Mouse (Mus musculus) forebrain, embryonic 11.5 days (tissue): ENCODE measurements around the gene Cd84. TPM values are rescaled to one million over a fixed set of nuclear protein-coding genes. Genes with fewer than 3 reads are reported as not detected.
"Not testable (repeated sequence)": the region's sequence is repeated elsewhere in the genome, so short reads cannot be mapped to it uniquely, and the experiment has no call there.

ENCODE experiments used
- ATAC-seq: fragments of 200-750 bp; cut with Nextera tagmentation; replicated peaks from 2 replicates; pipeline ENCODE4 v1.8.0; 2017; ENCODE audit warnings: moderate TSS enrichment; ENCODE audit not compliant: low FRiP score
- DNase-seq: peaks from one replicate; pipeline ENCODE4 v3.0.0-alpha.2; 2017; ENCODE audit warnings: low spot score
- H3K27ac ChIP-seq: fragments of 300-500 bp; sonication (generic); 2 replicates; pipeline ENCODE4 v1.5.1; 2014; ENCODE audit warnings: low read depth, low read length
- H3K27me3 ChIP-seq: fragments of 300-500 bp; sonication (generic); 2 replicates; pipeline ENCODE4 v1.6.1; 2014; ENCODE audit warnings: mild to moderate bottlenecking, low read length, mixed read lengths; ENCODE audit not compliant: control insufficient read depth, insufficient read depth
- H3K36me3 ChIP-seq: fragments of 300-500 bp; sonication (generic); 2 replicates; pipeline ENCODE4 v1.6.1; 2014; ENCODE audit warnings: mild to moderate bottlenecking, low read length, moderate library complexity, mixed read lengths; ENCODE audit not compliant: control insufficient read depth, insufficient read depth
- H3K4me1 ChIP-seq: fragments of 300-500 bp; sonication (generic); replicated peaks from 2 replicates; pipeline ENCODE4 v1.6.1; 2014; ENCODE audit warnings: low read length, mixed read lengths; ENCODE audit not compliant: control insufficient read depth, insufficient read depth
- H3K4me2 ChIP-seq: fragments of 300-500 bp; sonication (generic); 2 replicates; pipeline ENCODE4 v1.6.1; 2014; ENCODE audit warnings: low read depth, mild to moderate bottlenecking, low read length, moderate library complexity, mixed read lengths; ENCODE audit not compliant: severe bottlenecking
- H3K4me3 ChIP-seq: fragments of 300-500 bp; sonication (generic); 2 replicates; pipeline ENCODE4 v1.5.1; 2014; ENCODE audit warnings: low read depth, low read length
- H3K9ac ChIP-seq: fragments of 300-500 bp; sonication (generic); 2 replicates; pipeline ENCODE4 v1.6.1; 2014; ENCODE audit warnings: low read length
- H3K9me3 ChIP-seq: fragments of 300-500 bp; sonication (generic); 2 replicates; pipeline ENCODE4 v1.6.1; 2016; ENCODE audit warnings: low read length, mixed read lengths; ENCODE audit not compliant: control insufficient read depth
- WGBS: fragments of 180-500 bp; shearing (Covaris S2); extraction: QIAGEN DNeasy Blood & Tissue Kit; methylation state at CpG from one replicate; pipeline ENCODE4 v1.1.7; 2014; 5-methylcytosine and 5-hydroxymethylcytosine counted together
- polyA plus RNA-seq: library from polyadenylated mRNA; unstranded; fragments of >200 nt; fragmentation: Nextera tagmentation; extraction: Ambion mirVana; gene quantifications from 2 replicates; pipeline ENCODE4 v1.2.1, GENCODE M21; 2014

Gene Cd84
- polyA plus RNA-seq, 1 experiment from 2014 or later = 0.87 TPM

DNA sequence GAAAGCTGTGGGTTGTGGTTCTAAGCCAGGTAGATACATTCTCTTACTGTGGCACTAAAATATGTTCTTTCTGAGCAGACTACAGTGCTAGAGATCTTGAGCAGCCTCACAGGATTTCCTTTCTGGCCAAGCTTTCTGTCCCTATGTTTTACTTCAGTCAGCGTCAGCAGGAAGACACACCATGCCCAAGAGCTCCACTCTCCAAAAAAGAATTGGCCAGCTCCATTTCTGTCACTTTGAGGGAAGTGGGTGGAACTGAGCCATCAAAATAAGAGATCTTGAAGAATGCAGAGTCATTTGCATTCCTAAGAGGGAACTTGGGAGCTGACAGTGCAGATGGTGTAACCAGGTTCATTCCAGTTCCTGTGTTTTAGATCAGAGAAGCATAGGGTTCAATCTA lies 47.5 kb downstream of the Cd84 start:
- no peak overlapping the region for H3K4me2 ChIP-seq
- 82% methylated on average over 1 of the region's 1 CpGs for WGBS
- H3K36me3 ChIP-seq = no peaks in the 10 kb centered on the region
- H3K4me3 ChIP-seq = no peak overlapping the region
- DNase-seq (no peak), ATAC-seq (no peak)
- H3K9me3 ChIP-seq = no peaks in the 10 kb centered on the region
- no peak overlapping the region for H3K9ac ChIP-seq
- H3K27ac ChIP-seq = no peak overlapping the region
- H3K27me3 ChIP-seq = no peaks in the 10 kb centered on the region
- no peaks in the 10 kb centered on the region for H3K4me1 ChIP-seq

GRCm38 (mm10) chr1:171895364-171895763 lies 55.9 kb downstream of the Cd84 start, which contains the start of gene Gm10521:
TSS of gene Gm10521 (plus strand) at chr1:171895664.
- ATAC-seq, H3K27me3 ChIP-seq: not testable (repeated sequence)
- 91% methylated on average over 5 of the region's 5 CpGs for WGBS

GRCm38 (mm10) chr1:171904011-171904410 lies 64.5 kb downstream of the Cd84 start:
- 87% methylated on average over 1 of the region's 1 CpGs for WGBS
- H3K4me3 ChIP-seq = no peak overlapping the region
- no peak overlapping the region for H3K9ac ChIP-seq
- H3K4me1 ChIP-seq = no peaks in the 10 kb centered on the region
- H3K27me3 ChIP-seq = no peaks in the 10 kb centered on the region
- no peak overlapping the region for H3K4me2 ChIP-seq
- H3K9me3 ChIP-seq = no peaks in the 10 kb centered on the region
- ATAC-seq (no peak), DNase-seq (no peak)
- H3K36me3 ChIP-seq = no peaks in the 10 kb centered on the region
- H3K27ac ChIP-seq = no peak overlapping the region

More at GRCm38 (mm10) chr1:171895364-171895763, 55.9 kb downstream of the Cd84 start, which contains the start of gene Gm10521:
- not testable (repeated sequence) for H3K4me3 ChIP-seq, H3K9ac ChIP-seq, H3K27ac ChIP-seq, H3K4me2 ChIP-seq, DNase-seq, H3K4me1 ChIP-seq, H3K36me3 ChIP-seq, H3K9me3 ChIP-seq

- no peak for ATAC-seq
- no peaks in the 10 kb centered on the region for H3K4me1 ChIP-seq
- no peak for DNase-seq
- no peaks in the 10 kb centered on the region for H3K36me3 ChIP-seq
- no peak overlapping the region for H3K27ac ChIP-seq
- H3K4me3 ChIP-seq = no peak overlapping the region
- 80% methylated on average over 13 of the region's 13 CpGs for WGBS
- no peaks in the 10 kb centered on the region for H3K27me3 ChIP-seq
- no peaks in the 10 kb centered on the region; the same call in 1 of the 2 replicates for H3K9me3 ChIP-seq
- no peak overlapping the region for H3K9ac ChIP-seq
- no peak overlapping the region for H3K4me2 ChIP-seq
Observed at GRCm38 (mm10) chr1:171915638-171916458, 76.4 kb downstream of the Cd84 start.

DNA sequence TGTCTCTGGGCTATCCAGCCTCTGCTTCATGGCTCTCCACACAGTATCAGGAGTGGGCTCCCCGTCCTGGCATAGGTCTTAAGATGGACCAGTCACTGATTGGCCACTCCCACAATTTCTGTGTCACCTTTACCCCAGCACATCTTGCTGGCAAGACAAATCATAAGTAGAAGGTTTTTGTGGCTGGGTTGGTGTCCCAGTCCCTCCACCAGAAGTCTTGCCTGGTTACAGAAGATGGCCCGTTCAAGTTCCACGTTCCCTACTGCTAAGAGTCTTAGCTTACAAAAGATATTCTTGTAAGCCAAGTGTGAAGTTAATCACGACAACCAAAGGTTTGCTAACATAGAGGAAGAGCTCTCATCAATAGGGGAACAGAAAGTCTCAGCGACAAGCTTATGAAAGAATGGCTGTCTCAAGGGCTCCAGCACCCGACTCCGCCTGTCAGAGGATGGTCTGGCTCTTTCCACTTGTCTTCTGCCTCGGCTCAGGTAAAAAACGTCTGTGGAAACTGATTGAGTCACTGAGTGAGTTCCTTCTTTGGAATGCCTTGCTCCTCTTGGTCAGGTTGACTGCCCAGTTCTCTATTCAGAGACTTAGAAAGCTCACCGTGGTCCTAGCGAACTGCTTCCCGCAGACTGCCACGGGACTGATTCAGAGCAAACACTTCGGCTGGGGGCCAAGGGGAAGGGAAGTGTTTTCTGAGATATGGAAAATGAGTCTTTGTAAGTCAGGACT lies 78.0 kb downstream of the Cd84 start, which contains the start of gene Slamf6:
Slamf6 (plus strand) TSS at position 211 of the 735 bp plus-strand sequence.
- no peak within 1 kb of the TSS for H3K27ac ChIP-seq
- H3K36me3 ChIP-seq = no peaks in the 10 kb centered on the region
- DNase-seq (no peak), ATAC-seq (no peak)
- H3K4me2 ChIP-seq = no peak within 1 kb of the TSS
- no peaks in the 10 kb centered on the region for H3K9me3 ChIP-seq
- 83% methylated on average over 14 of the region's 14 CpGs for WGBS
- no peak within 1 kb of the TSS for H3K9ac ChIP-seq
- H3K4me1 ChIP-seq = no peaks in the 10 kb centered on the region
- H3K27me3 ChIP-seq = no peaks in the 10 kb centered on the region
- no peak within 1 kb of the TSS for H3K4me3 ChIP-seq

DNA sequence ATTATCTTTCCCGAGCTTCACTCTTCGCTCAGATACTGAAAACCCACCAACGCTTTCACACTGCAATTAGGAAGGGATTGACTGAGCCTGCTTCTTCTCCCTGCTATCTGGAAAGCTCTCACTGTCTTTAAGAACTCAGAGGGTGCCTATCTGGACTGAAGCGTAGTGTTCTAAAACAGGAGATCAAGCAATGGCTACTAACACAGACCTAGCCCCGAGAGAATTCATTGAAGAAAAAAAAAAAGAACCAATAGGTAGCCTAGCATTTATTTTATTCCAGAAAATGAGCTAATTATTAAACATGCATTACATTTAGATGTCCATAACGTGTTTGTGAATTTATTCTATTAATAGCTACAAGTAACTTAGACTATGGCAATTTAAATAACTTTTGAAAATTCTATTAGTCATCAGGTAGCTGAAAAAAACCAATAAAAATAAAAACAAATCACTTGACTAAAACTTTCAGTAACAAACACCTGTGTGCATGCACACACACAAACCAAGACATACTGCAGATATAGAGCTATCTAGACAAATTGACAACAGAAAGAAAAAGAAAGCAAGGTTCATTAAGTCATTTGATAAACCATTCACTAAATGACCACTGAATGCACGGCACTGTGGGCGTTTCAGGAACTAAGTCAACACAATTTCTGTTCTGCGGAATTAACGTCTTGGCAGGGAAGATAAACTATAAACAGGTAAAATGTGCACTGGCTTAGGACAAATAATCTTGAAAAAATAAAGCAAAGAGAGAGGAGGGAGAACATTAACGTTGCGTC lies 78.8 kb downstream of the Cd84 start:
- Histone ChIP-seq H3K4me3 (no peak overlapping the region), H3K9me3 (no peaks in the 10 kb centered on the region), H3K4me2 (no peak overlapping the region), H3K27me3 (no peaks in the 10 kb centered on the region), H3K36me3 (no peaks in the 10 kb centered on the region), H3K9ac (no peak overlapping the region), H3K27ac (no peak overlapping the region), H3K4me1 (no peaks in the 10 kb centered on the region)
- DNase-seq (no peak), ATAC-seq (no peak)
- 91% methylated on average over 12 of the region's 12 CpGs for WGBS

DNA sequence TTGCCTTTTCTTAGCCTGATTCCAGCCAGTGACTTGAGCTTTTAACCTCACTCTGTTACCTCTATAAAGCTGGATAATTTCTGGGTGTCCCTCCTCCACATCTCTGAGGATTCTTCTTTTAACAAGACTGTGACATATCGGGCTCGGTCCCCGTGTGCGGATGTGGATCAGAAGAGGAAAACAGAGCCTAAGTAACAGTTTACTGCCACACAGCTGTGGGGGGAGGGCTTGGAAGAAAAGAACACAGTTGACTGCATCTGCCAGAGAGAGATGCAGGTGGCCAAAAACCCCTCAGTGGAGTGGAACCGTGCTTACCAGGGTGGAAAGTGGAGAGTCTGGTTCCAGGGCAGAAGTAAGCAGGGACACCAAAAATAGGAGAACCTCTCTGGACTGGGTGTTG lies 79.7 kb downstream of the Cd84 start:
- Histone ChIP-seq H3K36me3 (no peaks in the 10 kb centered on the region), H3K4me3 (no peak overlapping the region), H3K9me3 (no peaks in the 10 kb centered on the region), H3K27me3 (no peaks in the 10 kb centered on the region), H3K4me2 (no peak overlapping the region), H3K27ac (no peak overlapping the region), H3K9ac (no peak overlapping the region), H3K4me1 (no peaks in the 10 kb centered on the region)
- ATAC-seq (no peak), DNase-seq (no peak)
- 89% methylated on average over 5 of the region's 5 CpGs for WGBS

DNA sequence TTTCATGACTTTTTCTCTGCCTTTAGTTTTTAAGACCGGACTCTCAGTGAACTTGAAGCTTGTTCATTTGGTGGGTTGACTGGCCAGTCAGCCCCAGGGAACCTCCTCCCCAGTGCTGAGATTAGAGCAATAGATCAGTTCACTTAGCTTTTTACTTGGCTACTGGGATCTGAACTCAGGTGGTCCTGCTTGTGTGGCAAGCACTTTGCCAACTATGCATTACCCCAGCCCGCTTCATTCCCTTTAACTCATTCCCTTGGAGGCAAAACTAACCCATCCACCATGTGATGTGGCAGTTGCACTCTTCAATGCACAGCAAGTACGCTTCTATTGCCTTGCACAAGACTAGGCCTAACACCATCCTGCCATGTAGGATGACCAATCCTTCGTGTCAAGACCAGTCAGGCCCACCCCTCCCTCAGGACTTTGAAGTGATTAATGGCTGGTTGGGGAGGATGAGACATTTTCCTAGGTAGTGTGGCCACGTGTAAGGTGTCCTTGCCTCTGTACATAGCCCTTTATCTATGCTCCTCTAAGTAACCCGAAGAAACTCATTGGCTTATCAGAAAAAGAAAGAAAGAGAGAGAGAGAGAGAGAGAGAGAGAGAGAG lies 80.5 kb downstream of the Cd84 start:
- no peak for DNase-seq
- Histone ChIP-seq H3K27ac (no peak overlapping the region), H3K36me3 (no peaks in the 10 kb centered on the region), H3K4me2 (no peak overlapping the region), H3K4me1 (no peaks in the 10 kb centered on the region), H3K4me3 (no peak overlapping the region), H3K9ac (no peak overlapping the region), H3K27me3 (no peaks in the 10 kb centered on the region), H3K9me3 (no peaks in the 10 kb centered on the region)
- WGBS = 88% methylated on average over 6 of the region's 6 CpGs
- no peak for ATAC-seq
